Mouse (Mus musculus) hindbrain, embryonic 16.5 days (tissue): ENCODE results near the gene Mgea5. TPM values are rescaled to one million over a fixed set of nuclear protein-coding genes. Genes with fewer than 3 reads are reported as not detected.

Experiments used
- ATAC-seq: fragments of 200-750 bp; cut with Nextera tagmentation; 2 replicates; pipeline ENCODE4 v1.8.0; 2017; ENCODE audit warnings: moderate TSS enrichment, moderate library complexity
- H3K27ac ChIP-seq: fragments of 300-500 bp; sonication (generic); 2 replicates; pipeline ENCODE4 v1.5.1; 2014; ENCODE audit warnings: low read depth, mild to moderate bottlenecking, control low read depth, low read length, moderate library complexity
- H3K27me3 ChIP-seq: fragments of 300-500 bp; sonication (generic); replicated peaks from 2 replicates; pipeline ENCODE4 v1.6.1; 2014; ENCODE audit warnings: low read length; ENCODE audit not compliant: control insufficient read depth, insufficient read depth
- H3K36me3 ChIP-seq: fragments of 300-500 bp; sonication (generic); 2 replicates; pipeline ENCODE4 v1.6.1; 2014; ENCODE audit warnings: mild to moderate bottlenecking, low read length, moderate library complexity, mixed read lengths; ENCODE audit not compliant: control insufficient read depth, insufficient read depth
- H3K4me1 ChIP-seq: fragments of 300-500 bp; sonication (generic); 2 replicates; pipeline ENCODE4 v1.6.1; 2014; ENCODE audit warnings: low read depth, low read length; ENCODE audit not compliant: control insufficient read depth, insufficient read depth
- H3K4me2 ChIP-seq: fragments of 300-500 bp; sonication (generic); 2 replicates; pipeline ENCODE4 v1.6.1; 2014; ENCODE audit warnings: mild to moderate bottlenecking, low read length, control low read depth, moderate library complexity
- H3K4me3 ChIP-seq: fragments of 300-500 bp; sonication (generic); 2 replicates; pipeline ENCODE4 v1.5.1; 2014; ENCODE audit warnings: mild to moderate bottlenecking, low read length, control low read depth, moderate library complexity
- H3K9ac ChIP-seq: fragments of 300-500 bp; sonication (generic); 2 replicates; pipeline ENCODE4 v1.6.1; 2014; ENCODE audit warnings: low read depth, mild to moderate bottlenecking, control low read depth, low read length, moderate library complexity
- H3K9me3 ChIP-seq: fragments of 300-500 bp; sonication (generic); 2 replicates; pipeline ENCODE4 v1.6.1; 2014; ENCODE audit warnings: mild to moderate bottlenecking, low read length, moderate library complexity; ENCODE audit not compliant: control insufficient read depth
- WGBS: fragments of 180-500 bp; shearing (Covaris S2); extraction: QIAGEN DNeasy Blood & Tissue Kit; methylation state at CpG from one replicate; pipeline ENCODE4 v1.1.7; 2014; 5-methylcytosine and 5-hydroxymethylcytosine counted together
- polyA plus RNA-seq: library from polyadenylated mRNA; unstranded; fragments of >200 nt; fragmentation: Nextera tagmentation; extraction: Ambion mirVana; gene quantifications from 2 replicates; pipeline ENCODE4 v1.2.1, GENCODE M21; 2015

Gene Mgea5
- polyA plus RNA-seq, 1 experiment from 2014 or later: 63.7 TPM

DNA sequence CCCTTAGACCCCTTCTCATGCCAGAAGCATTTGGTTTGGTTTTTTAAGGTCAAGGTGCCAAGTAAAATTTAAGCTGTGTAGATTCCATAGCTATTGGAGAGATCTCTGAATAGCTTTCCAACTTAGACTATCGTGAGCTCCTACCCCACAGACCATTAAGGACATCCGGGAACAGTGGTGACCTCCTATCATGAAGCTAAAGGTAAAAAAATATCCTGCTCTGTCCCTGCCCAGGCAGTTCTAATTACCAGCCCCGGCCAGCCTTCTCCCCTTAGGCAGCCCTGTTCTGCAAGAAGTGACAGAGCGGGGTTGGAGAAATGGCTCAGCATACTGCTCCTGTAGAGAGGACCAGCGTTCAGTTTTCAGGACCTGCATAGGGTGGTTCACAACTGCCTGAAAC, 45.1 kb downstream of the Mgea5 start:
- Histone ChIP-seq H3K4me2 (no peak overlapping the region), H3K27me3 (peaks cover 86% of the 10 kb centered on the region), H3K9ac (no peak overlapping the region), H3K4me1 (peaks cover 22% of the 10 kb centered on the region), H3K9me3 (no peaks in the 10 kb centered on the region), H3K36me3 (no peaks in the 10 kb centered on the region), H3K27ac (no peak overlapping the region), H3K4me3 (no peak overlapping the region)
- no peak for ATAC-seq
- 63% methylated on average over 5 of the region's 5 CpGs for WGBS

- no peak overlapping the region for H3K4me2 ChIP-seq
- no peak for ATAC-seq
- peaks cover 19% of the 10 kb centered on the region for H3K4me1 ChIP-seq
- no peaks in the 10 kb centered on the region for H3K36me3 ChIP-seq
- H3K9ac ChIP-seq: no peak overlapping the region
- no peaks in the 10 kb centered on the region for H3K9me3 ChIP-seq
- WGBS: 61% methylated on average over 10 of the region's 10 CpGs
- H3K27me3 ChIP-seq: peaks cover 87% of the 10 kb centered on the region
- no peak overlapping the region for H3K4me3 ChIP-seq
- no peak overlapping the region for H3K27ac ChIP-seq
Measured at GRCm38 (mm10) chr19:45737846-45738484, 45.7 kb downstream of the Mgea5 start.

DNA sequence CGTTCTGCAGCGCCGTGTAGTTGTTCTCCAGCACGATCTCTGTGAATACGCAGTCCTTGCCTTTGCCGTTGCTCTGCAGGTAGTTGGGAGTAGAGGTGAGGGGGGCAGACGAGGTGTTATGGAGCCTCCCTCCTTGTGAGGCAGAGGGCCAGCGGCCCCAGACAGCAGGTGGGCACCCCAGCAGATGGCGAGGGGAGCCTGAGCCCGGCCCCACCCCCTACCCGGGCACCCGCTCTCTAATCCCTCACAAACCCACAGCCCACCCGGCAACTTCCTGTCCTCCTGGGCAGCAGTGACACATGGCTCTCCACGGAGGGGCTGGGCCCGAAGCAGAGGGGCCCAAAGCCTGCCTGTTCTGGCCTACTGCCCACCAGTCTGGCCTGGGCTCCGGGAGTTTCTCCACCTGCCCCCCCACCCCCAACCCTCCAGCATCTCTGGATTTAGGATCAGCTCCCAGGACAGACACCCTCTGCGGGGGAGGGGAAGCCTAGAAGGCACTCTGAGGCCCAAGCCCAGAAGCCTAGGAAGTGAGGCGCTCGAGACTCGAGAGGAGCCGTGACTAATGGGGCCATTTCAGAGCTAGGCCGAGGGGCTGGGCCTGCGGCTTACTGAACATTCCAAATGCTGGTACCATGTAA, 46.3 kb downstream of the Mgea5 start:
- Histone ChIP-seq H3K27me3 (peaks cover 90% of the 10 kb centered on the region), H3K4me1 (peaks cover 12% of the 10 kb centered on the region), H3K36me3 (no peaks in the 10 kb centered on the region), H3K27ac (no peak overlapping the region; the same call in 1 of the 2 replicates), H3K4me2 (peak overlapping the region; percentile 57), H3K9ac (peak overlapping the region; percentile 51), H3K4me3 (peak overlapping the region; percentile 29), H3K9me3 (no peaks in the 10 kb centered on the region)
- ATAC-seq: peak; percentile 62
- 7% methylated on average over 23 of the region's 23 CpGs for WGBS

- H3K27me3 ChIP-seq: peaks cover 90% of the 10 kb centered on the region
- peak overlapping the region; percentile 29 for H3K4me3 ChIP-seq
- H3K4me2 ChIP-seq: peak overlapping the region; percentile 57
- peak; percentile 46; the same call in 1 of the 2 replicates for ATAC-seq
- H3K36me3 ChIP-seq: no peaks in the 10 kb centered on the region
- 1% methylated on average over 26 of the region's 28 CpGs for WGBS
- no peak overlapping the region; the same call in 1 of the 2 replicates for H3K27ac ChIP-seq
- H3K9ac ChIP-seq: peak overlapping the region; percentile 51
- peaks cover 9% of the 10 kb centered on the region for H3K4me1 ChIP-seq
- no peaks in the 10 kb centered on the region for H3K9me3 ChIP-seq
Measured at GRCm38 (mm10) chr19:45736855-45737207, 46.8 kb downstream of the Mgea5 start.

- ATAC-seq: no peak
- Histone ChIP-seq H3K4me1 (peaks cover 6% of the 10 kb centered on the region), H3K27me3 (peaks cover 90% of the 10 kb centered on the region), H3K9me3 (no peaks in the 10 kb centered on the region), H3K27ac (no peak overlapping the region), H3K9ac (no peak overlapping the region), H3K36me3 (no peaks in the 10 kb centered on the region), H3K4me2 (no peak overlapping the region), H3K4me3 (no peak overlapping the region)
- WGBS: 17% methylated on average over 1 of the region's 1 CpGs
Measured at GRCm38 (mm10) chr19:45736241-45736640, 47.4 kb downstream of the Mgea5 start.

DNA sequence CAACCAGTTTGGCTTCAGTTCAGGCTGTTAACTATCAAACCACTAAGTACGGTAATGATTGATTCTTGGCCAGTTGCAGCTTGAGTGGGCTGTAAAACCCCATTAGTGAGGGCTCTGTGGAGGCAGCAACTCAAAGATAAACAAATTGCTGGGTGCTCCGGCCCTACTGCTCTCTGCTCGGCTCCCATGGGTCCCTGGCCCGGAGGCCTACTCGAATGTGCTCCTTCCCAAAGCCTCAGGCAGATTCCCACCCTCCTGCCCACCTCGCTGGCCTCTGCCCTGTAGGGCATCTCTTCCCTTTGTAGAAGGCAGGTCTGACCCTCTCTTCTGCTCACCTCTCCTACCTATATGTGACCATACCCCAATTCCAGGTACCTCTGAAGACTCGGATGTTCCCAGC, 48.9 kb downstream of the Mgea5 start:
- H3K4me2 ChIP-seq: no peak overlapping the region
- H3K27me3 ChIP-seq: peaks cover 88% of the 10 kb centered on the region
- peaks cover 6% of the 10 kb centered on the region for H3K4me1 ChIP-seq
- H3K9me3 ChIP-seq: no peaks in the 10 kb centered on the region
- no peak overlapping the region for H3K27ac ChIP-seq
- no peaks in the 10 kb centered on the region for H3K36me3 ChIP-seq
- no peak overlapping the region for H3K9ac ChIP-seq
- WGBS: 41% methylated on average over 7 of the region's 7 CpGs
- ATAC-seq: no peak
- H3K4me3 ChIP-seq: no peak overlapping the region

DNA sequence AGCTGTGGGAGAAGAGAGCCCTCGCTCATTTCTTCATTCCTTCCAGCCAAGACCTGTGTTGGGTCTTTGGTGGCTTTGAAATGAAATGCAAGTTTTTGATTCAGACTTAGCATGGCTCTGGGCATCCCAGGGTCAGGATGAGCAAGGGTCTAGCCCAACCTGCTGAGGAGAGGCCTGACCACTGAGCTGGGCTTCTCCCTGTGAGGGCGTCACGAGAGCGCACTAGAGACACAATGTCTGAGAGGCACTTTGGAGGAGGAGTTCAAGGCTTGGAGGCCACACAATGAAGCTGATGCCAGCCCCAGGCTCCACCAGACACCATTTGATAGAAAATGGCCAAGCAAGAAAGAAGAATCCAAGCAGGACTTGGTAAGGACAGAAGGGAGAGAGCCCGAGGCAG, 49.4 kb downstream of the Mgea5 start:
- no peak overlapping the region for H3K4me3 ChIP-seq
- H3K9ac ChIP-seq: no peak overlapping the region
- no peaks in the 10 kb centered on the region for H3K9me3 ChIP-seq
- H3K27me3 ChIP-seq: peaks cover 84% of the 10 kb centered on the region
- no peak for ATAC-seq
- WGBS: 71% methylated on average over 5 of the region's 5 CpGs
- H3K4me1 ChIP-seq: peaks cover 6% of the 10 kb centered on the region
- no peaks in the 10 kb centered on the region for H3K36me3 ChIP-seq
- no peak overlapping the region for H3K4me2 ChIP-seq
- no peak overlapping the region for H3K27ac ChIP-seq

DNA sequence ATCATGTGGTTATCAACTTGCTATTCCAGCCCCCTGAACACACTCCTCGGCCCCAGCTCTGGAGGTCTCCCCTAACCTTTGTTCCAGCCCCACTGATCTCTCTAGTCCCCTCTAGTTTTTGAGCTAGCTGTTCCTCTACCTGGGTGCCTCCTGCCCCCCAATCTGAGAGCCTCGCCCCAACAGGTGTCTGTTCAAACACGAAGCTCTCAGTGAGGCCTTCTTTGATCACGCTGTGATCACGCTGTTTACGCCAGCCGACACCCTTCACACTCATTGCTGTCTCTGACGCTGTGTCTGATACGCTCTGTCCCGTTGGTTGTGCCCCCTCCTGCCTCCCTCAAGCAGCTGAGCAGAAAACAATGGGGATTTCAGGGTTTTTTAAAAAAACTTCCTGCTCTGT, 50.1 kb downstream of the Mgea5 start:
- peaks cover 82% of the 10 kb centered on the region for H3K27me3 ChIP-seq
- 13% methylated on average over 10 of the region's 10 CpGs for WGBS
- H3K4me3 ChIP-seq: no peak overlapping the region
- H3K27ac ChIP-seq: no peak overlapping the region
- no peak overlapping the region for H3K9ac ChIP-seq
- H3K36me3 ChIP-seq: no peaks in the 10 kb centered on the region
- H3K9me3 ChIP-seq: no peaks in the 10 kb centered on the region
- no peak overlapping the region for H3K4me2 ChIP-seq
- peaks cover 6% of the 10 kb centered on the region for H3K4me1 ChIP-seq
- no peak for ATAC-seq

DNA sequence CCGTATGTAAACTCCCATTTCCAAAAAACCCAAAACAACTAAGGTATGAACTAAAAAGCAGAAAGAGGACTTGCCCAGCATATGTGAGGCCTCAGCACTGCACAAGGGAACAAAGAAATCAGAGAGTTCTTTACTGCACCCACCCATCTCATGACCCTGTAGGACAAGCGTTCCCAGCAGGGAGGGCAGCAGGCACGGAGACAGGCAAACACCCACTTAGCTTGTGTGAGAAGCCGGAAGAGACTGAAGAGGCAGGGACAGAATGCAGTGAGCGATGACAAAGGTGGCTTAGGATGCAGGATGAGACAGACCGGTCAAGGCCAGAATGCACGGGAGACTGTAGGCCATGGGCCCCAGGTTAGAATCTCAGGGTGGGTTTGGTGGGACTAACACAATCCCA, 52.0 kb downstream of the Mgea5 start:
- H3K27ac ChIP-seq: no peak overlapping the region
- no peak for ATAC-seq
- no peak overlapping the region for H3K4me2 ChIP-seq
- H3K9me3 ChIP-seq: no peaks in the 10 kb centered on the region
- no peaks in the 10 kb centered on the region for H3K4me1 ChIP-seq
- H3K36me3 ChIP-seq: no peaks in the 10 kb centered on the region
- no peak overlapping the region for H3K4me3 ChIP-seq
- H3K27me3 ChIP-seq: peaks cover 80% of the 10 kb centered on the region
- WGBS: 81% methylated on average over 7 of the region's 7 CpGs
- H3K9ac ChIP-seq: no peak overlapping the region
